In the genomic region with DNA sequence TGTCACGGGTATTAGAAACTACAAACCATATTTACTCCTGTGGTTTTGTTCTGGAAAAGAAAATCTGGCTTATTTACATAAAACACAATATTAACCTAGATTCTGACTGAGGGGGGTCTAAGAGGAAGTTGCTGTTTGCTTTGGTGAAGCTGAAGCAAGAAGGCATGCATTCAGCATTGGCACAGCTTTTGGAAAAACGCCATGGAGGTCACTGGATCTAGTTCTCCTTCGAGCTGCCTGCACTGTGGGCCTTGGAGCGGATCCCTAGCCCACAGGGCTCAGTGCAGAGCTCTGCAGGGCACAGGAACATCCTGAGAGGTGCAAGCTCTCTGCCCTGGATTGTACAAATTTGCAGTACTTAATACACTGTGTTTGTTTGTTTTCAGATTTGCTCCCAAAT, we compare ENCODE assay signal across 13 mouse cellular contexts. TPM values are rescaled to one million over a fixed set of nuclear protein-coding genes. Genes with fewer than 3 reads are reported as not detected.
DNase-seq lines count a peak whose midpoint lies in the region; ATAC-seq and TF ChIP-seq lines count a peak whose summit lies in the region.
"Had no signal": no experiment of that assay in that cellular context is flagged by ENCODE, and none has a peak within 500 bp of the region (broad histone marks: within the 10 kb centered on the region; RNA-seq: fewer than 3 reads in every experiment).

No protein-coding gene starts in this region.

- no peak overlapping the region for H3K27ac ChIP-seq in kidney, embryonic 16.5 days (ENCODE audit: low read length)
- H3K27ac ChIP-seq in bone marrow macrophage, adult 2 months (ENCODE audit: insufficient read depth, low read depth, low read length) = peak overlapping the region; percentile 52; the same call in 1 of the 2 replicates
- H3K27ac ChIP-seq: limb, embryonic 13.5 days; neural tube, embryonic 13.5 days had no signal

- H3K36me3 ChIP-seq in kidney, embryonic 16.5 days (ENCODE audit: insufficient read depth, low read length) = no peaks in the 10 kb centered on the region
- H3K36me3 ChIP-seq: limb, embryonic 13.5 days; neural tube, embryonic 13.5 days had no signal

- DNase-seq in kidney, adult 9 months = peak; percentile 14
- peak; percentile 42 for DNase-seq in cerebellum, adult 8-10 months
- DNase-seq in lung, postnatal 10 days = peak; percentile 47
- no peak for DNase-seq in layer of hippocampus, adult 18-20 months (ENCODE audit: low spot score in 2 of 2)
- no peak for DNase-seq in thymus, postnatal 14 days
- DNase-seq: gastrocnemius, postnatal 25 days; thymus, adult 18-20 months had no signal

- TF ChIP-seq CTCF in bone marrow macrophage, adult 2 months (IDR thresholded peaks at IDR 0.05; ENCODE audit: low read depth, low read length) = no peak

- H3K4me1 ChIP-seq in kidney, embryonic 16.5 days (ENCODE audit: insufficient read depth, low read length) = no peaks in the 10 kb centered on the region
- peaks cover 4% of the 10 kb centered on the region for H3K4me1 ChIP-seq in bone marrow macrophage, adult 2 months (ENCODE audit: control insufficient read depth, insufficient read depth, low read length)
- H3K4me1 ChIP-seq: neural tube, embryonic 13.5 days had no signal

- no peak for ATAC-seq in kidney, embryonic 16.5 days (ENCODE audit: low FRiP score, low TSS enrichment)

- 62% methylated on average over 4 of the region's 4 CpGs for WGBS in kidney, embryonic 16.5 days

- no peak overlapping the region for H3K9ac ChIP-seq in kidney, embryonic 16.5 days (replicated peaks; ENCODE audit: low read length)
- H3K9ac ChIP-seq: limb, embryonic 13.5 days; neural tube, embryonic 13.5 days had no signal

- no peaks in the 10 kb centered on the region for H3K27me3 ChIP-seq in kidney, embryonic 16.5 days (ENCODE audit: insufficient read depth, low read length)
- H3K27me3 ChIP-seq: limb, embryonic 13.5 days; neural tube, embryonic 13.5 days had no signal

- no peak for TF ChIP-seq POLR2A in bone marrow macrophage, adult 2 months (IDR thresholded peaks at IDR 0.05; ENCODE audit: borderline replicate concordance, low read depth, low read length)

- no peak overlapping the region for H3K4me3 ChIP-seq in kidney, embryonic 16.5 days (ENCODE audit: low read length)
- H3K4me3 ChIP-seq in bone marrow macrophage, adult 2 months (ENCODE audit: insufficient read depth, low read length) = no peak overlapping the region
- H3K4me3 ChIP-seq: limb, embryonic 13.5 days; neural tube, embryonic 13.5 days had no signal

- no peak overlapping the region for H3K4me2 ChIP-seq in kidney, embryonic 16.5 days (replicated peaks; ENCODE audit: low read depth, low read length)
- H3K4me2 ChIP-seq: limb, embryonic 13.5 days; neural tube, embryonic 13.5 days had no signal

- H3K9me3 ChIP-seq in kidney, embryonic 16.5 days (ENCODE audit: low read length) = no peaks in the 10 kb centered on the region
- H3K9me3 ChIP-seq: limb, embryonic 13.5 days had no signal

RNA-seq across cellular contexts. Expression of a gene that starts 27.7 kb away (rescaled TPM):
- 0.14 TPM in 1 of 2 replicates, not detected in the other for polyA plus RNA-seq in kidney, embryonic 16.5 days (2015; fragmentation: Nextera tagmentation; extraction: Ambion mirVana)
- 0.35 TPM in 1 of 2 replicates, not detected in the other for polyA plus RNA-seq in bone marrow macrophage, adult 2 months (2012; ENCODE audit: insufficient read depth, insufficient read length, missing spikeins)
- under 1 TPM; 0.56 to 0.67 TPM for total RNA-seq in layer of hippocampus, adult 18-20 months (2021)
- total RNA-seq: gastrocnemius, postnatal 25 days had no signal
- polyA plus RNA-seq: neural tube, embryonic 13.5 days had no signal

RNA-seq across cellular contexts. Expression of a gene that starts 36.8 kb away (rescaled TPM):
- polyA plus RNA-seq in kidney, embryonic 16.5 days (2015; fragmentation: Nextera tagmentation; extraction: Ambion mirVana) = 1.5 and 1.9 TPM in 2 replicates
- 0.86 and 1.3 TPM in 2 replicates for polyA plus RNA-seq in bone marrow macrophage, adult 2 months (2012; ENCODE audit: insufficient read depth, insufficient read length, missing spikeins)
- under 1 TPM in 1 of 2 experiments, not detected in 1; 0.41 TPM for total RNA-seq in layer of hippocampus, adult 18-20 months (2021)

RNA-seq across cellular contexts. Expression of a gene that starts 40.8 kb away (rescaled TPM):
- polyA plus RNA-seq in kidney, embryonic 16.5 days (2015; fragmentation: Nextera tagmentation; extraction: Ambion mirVana) = 39.7 and 44.8 TPM in 2 replicates
- 349 and 380 TPM in 2 replicates for polyA plus RNA-seq in bone marrow macrophage, adult 2 months (2012; ENCODE audit: insufficient read depth, insufficient read length, missing spikeins)
- total RNA-seq in layer of hippocampus, adult 18-20 months (2021) = 1 to 10 TPM; 1.2 to 1.4 TPM
- total RNA-seq: ES-E14 had no signal

RNA-seq across cellular contexts. Expression of a gene that starts 54.4 kb away (rescaled TPM):
- not detected in 2 replicates for polyA plus RNA-seq in kidney, embryonic 16.5 days (2015; fragmentation: Nextera tagmentation; extraction: Ambion mirVana)
- polyA plus RNA-seq in bone marrow macrophage, adult 2 months (2012; ENCODE audit: insufficient read depth, insufficient read length, missing spikeins) = not detected in 2 replicates
- total RNA-seq in layer of hippocampus, adult 18-20 months (2021) = under 1 TPM in 1 of 2 experiments, not detected in 1; 0.17 TPM
- total RNA-seq: ES-E14; gastrocnemius, postnatal 25 days had no signal
- polyA plus RNA-seq: large intestine, adult 2 months; neural tube, embryonic 13.5 days had no signal

Comparison
In these comparisons a context has a peak if more than half of its experiments do, and no peak if none do; other contexts are left out.
1. DNase-seq: peak in kidney, adult 9 months (single experiment), cerebellum, adult 8-10 months (single experiment) and lung, postnatal 10 days (single experiment); none in layer of hippocampus, adult 18-20 months (0 of 2) and thymus, postnatal 14 days (single experiment).